Mouse (Mus musculus): ENCODE results near the gene Prr14. TPM values are rescaled to one million over a fixed set of nuclear protein-coding genes. Genes with fewer than 3 reads are reported as not detected.
"Not testable (repeated sequence)": the region's sequence is repeated elsewhere in the genome, so short reads cannot be mapped to it uniquely, and the experiment has no call there.

Prr14 gene
- polyA plus RNA-seq (2015; fragmentation: Nextera tagmentation; extraction: Ambion mirVana), result 37.1 and 40.4 TPM in 2 replicates

DNA sequence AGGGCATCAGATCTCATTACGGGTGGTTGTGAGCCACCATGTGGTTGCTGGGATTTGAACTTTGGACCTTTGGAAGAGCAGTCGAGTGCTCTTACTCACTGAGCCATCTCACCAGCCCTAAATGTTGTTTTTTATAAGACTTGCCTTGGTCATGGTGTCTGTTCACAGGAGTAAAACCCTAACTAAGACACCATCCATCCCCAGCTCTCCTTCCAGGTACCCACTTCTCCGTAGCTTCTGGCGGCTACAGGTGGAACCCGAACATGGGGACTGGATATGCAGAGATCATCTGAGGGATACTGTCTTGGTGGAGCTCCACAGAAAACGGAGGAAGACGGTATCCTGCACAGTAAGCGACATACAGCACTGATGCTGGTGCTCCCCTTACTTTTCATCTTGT is at the start of gene Prr14:
Gene Prr14 (plus strand): TSS at position 301 of the 400 bp plus-strand sequence.
- H3K36me3 ChIP-seq, result peaks cover 50% of the 10 kb centered on the region
- H3K9me3 ChIP-seq; H3K4me3 ChIP-seq; H3K4me2 ChIP-seq; H3K4me1 ChIP-seq; H3K9ac ChIP-seq; H3K27ac ChIP-seq; H3K27me3 ChIP-seq; ATAC-seq (ENCODE audit: borderline replicate concordance, extremely low read depth, low FRiP score, low TSS enrichment): not testable (repeated sequence)
- 94% methylated on average over 8 of the region's 8 CpGs for WGBS

DNA sequence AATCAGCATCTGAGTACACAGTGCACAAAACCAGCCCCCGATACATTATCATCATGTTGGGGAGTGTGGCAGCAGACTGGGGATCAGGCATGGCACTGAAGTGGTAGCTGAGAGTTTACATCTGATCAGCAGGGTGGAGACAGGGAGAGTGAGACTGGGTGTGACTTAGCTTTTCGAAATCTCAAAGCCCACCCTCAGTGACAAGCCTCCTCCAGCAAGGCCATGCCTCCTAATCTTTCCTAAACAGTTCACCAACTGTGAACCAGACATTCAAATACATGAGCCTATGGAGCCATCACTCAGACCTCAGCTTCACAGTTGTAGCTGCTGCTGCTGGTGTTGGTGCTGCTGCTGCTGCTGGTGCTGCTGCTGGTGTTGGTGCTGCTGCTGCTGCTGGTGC is 48.0 kb upstream of the Prr14 start:
- ATAC-seq (ENCODE audit: borderline replicate concordance, extremely low read depth, low FRiP score, low TSS enrichment), result no peak
- no peaks in the 10 kb centered on the region for H3K9me3 ChIP-seq
- 58% methylated on average over 2 of the region's 2 CpGs for WGBS
- no peak overlapping the region for H3K4me2 ChIP-seq
- H3K4me3 ChIP-seq, result no peak overlapping the region
- no peaks in the 10 kb centered on the region for H3K36me3 ChIP-seq
- H3K27ac ChIP-seq, result no peak overlapping the region
- no peaks in the 10 kb centered on the region; the same call in 1 of the 2 replicates for H3K4me1 ChIP-seq
- H3K9ac ChIP-seq, result no peak overlapping the region
- no peaks in the 10 kb centered on the region for H3K27me3 ChIP-seq

- Histone ChIP-seq H3K27ac (peak within 1 kb of the TSS; percentile 56; the same call in 1 of the 2 replicates), H3K4me2 (peak within 1 kb of the TSS; percentile 92), H3K4me3 (peak within 1 kb of the TSS; percentile 82), H3K27me3 (peaks cover 5% of the 10 kb centered on the region; the same call in 1 of the 2 replicates), H3K9ac (peak within 1 kb of the TSS; percentile 85), H3K4me1 (peaks cover 12% of the 10 kb centered on the region), H3K36me3 (peaks cover 9% of the 10 kb centered on the region; the same call in 1 of the 2 replicates), H3K9me3 (no peaks in the 10 kb centered on the region)
- ATAC-seq (ENCODE audit: borderline replicate concordance, extremely low read depth, low FRiP score, low TSS enrichment), result peak; percentile 95
- WGBS, result under 1% methylated on average over 48 of the region's 48 CpGs
Measured at GRCm38 (mm10) chr7:127421388-127422191, 37.8 kb upstream of the Prr14 start, which contains the start of gene Zfp688. Gene Zfp688, minus strand, starts transcription at chr7:127422068.

DNA sequence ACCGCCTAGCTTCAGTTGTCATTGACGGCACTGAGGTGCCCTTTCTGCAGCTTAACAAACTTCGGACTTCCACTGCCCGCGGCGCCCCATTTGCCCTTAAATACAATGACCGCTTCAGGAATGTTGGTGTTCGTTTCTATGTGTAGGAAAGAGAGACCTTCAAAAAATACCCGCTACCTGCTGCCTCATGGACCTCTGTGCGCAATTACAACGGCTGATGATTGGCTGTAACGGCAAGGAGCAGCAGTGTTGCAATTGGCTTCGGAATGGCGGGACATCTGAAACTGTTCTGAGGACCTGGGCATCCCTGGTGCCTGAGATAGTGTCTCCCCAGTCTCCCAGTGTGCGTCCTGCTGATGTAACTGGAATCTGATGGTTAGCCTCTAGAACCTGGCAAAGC is 37.2 kb upstream of the Prr14 start:
- Histone ChIP-seq H3K4me1 (peaks cover 12% of the 10 kb centered on the region), H3K4me2 (peak overlapping the region; percentile 92), H3K27me3 (peaks cover 5% of the 10 kb centered on the region; the same call in 1 of the 2 replicates), H3K27ac (no peak overlapping the region), H3K9ac (peak overlapping the region; percentile 85), H3K9me3 (no peaks in the 10 kb centered on the region), H3K36me3 (peaks cover 9% of the 10 kb centered on the region; the same call in 1 of the 2 replicates), H3K4me3 (peak overlapping the region; percentile 82)
- 0% methylated on average over 15 of the region's 15 CpGs for WGBS
- ATAC-seq (ENCODE audit: borderline replicate concordance, extremely low read depth, low FRiP score, low TSS enrichment), result no peak

DNA sequence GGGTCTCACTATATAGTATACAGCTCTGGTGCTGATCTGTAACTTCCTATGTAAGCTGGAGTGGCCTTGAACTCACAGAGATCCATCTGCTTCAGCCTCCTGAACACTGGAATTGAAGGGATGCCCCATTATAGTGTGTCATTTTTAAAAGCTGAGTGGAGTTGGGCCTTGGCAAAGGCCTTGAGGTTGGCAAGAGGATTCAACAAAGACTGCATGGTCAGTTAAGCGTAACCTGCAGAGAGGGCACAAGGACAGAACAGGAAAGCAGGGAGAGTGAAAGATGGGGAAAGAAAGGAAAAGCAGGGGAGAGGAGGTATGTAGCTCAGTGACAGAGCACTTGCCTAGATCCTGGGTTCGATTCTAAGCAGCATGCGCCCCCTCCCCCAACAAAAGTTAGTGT is 34.1 kb upstream of the Prr14 start:
- H3K27ac ChIP-seq, result no peak overlapping the region
- no peaks in the 10 kb centered on the region for H3K9me3 ChIP-seq
- no peak overlapping the region for H3K4me2 ChIP-seq
- H3K36me3 ChIP-seq, result no peaks in the 10 kb centered on the region
- peaks cover 5% of the 10 kb centered on the region; the same call in 1 of the 2 replicates for H3K27me3 ChIP-seq
- ATAC-seq (ENCODE audit: borderline replicate concordance, extremely low read depth, low FRiP score, low TSS enrichment), result no peak
- H3K9ac ChIP-seq, result no peak overlapping the region
- peaks cover 12% of the 10 kb centered on the region for H3K4me1 ChIP-seq
- no peak overlapping the region for H3K4me3 ChIP-seq
- WGBS, result 87% methylated on average over 3 of the region's 3 CpGs

DNA sequence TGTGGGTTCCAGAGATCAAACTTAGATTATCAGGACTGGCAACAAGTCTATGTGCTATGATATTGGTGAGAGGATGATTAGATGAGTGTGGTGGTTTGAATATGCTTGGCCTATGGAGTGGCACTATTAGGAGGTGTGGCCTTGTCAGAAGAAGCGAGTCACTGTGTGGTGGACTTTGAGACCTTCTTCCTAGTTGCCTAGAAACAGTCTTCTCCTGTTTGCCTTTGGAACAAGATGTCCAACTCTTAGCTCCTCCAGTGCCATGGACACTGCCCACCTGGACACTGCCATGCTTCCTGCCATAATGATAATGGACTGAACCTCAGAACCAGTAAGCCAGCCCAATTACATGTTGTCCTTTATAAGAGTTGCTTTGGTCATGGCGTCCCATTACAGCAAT is 33.5 kb upstream of the Prr14 start:
- no peaks in the 10 kb centered on the region for H3K36me3 ChIP-seq
- no peak for ATAC-seq (ENCODE audit: borderline replicate concordance, extremely low read depth, low FRiP score, low TSS enrichment)
- no peak overlapping the region for H3K4me3 ChIP-seq
- H3K27ac ChIP-seq, result no peak overlapping the region
- H3K4me2 ChIP-seq, result no peak overlapping the region
- no peak overlapping the region for H3K9ac ChIP-seq
- 75% methylated on average over 2 of the region's 2 CpGs for WGBS
- H3K27me3 ChIP-seq, result peaks cover 5% of the 10 kb centered on the region; the same call in 1 of the 2 replicates
- H3K9me3 ChIP-seq, result no peaks in the 10 kb centered on the region
- peaks cover 11% of the 10 kb centered on the region for H3K4me1 ChIP-seq

GRCm38 (mm10) chr7:127426354-127426753 is 33.1 kb upstream of the Prr14 start:
- Histone ChIP-seq H3K9me3 (no peaks in the 10 kb centered on the region), H3K4me1 (peaks cover 7% of the 10 kb centered on the region), H3K4me3 (no peak overlapping the region), H3K36me3 (no peaks in the 10 kb centered on the region), H3K27ac (no peak overlapping the region), H3K27me3 (peaks cover 5% of the 10 kb centered on the region; the same call in 1 of the 2 replicates), H3K9ac (no peak overlapping the region), H3K4me2 (no peak overlapping the region)
- no peak for ATAC-seq (ENCODE audit: borderline replicate concordance, extremely low read depth, low FRiP score, low TSS enrichment)
- 45% methylated on average over 3 of the region's 3 CpGs for WGBS

- 86% methylated on average over 4 of the region's 4 CpGs for WGBS
- Histone ChIP-seq H3K4me1 (no peaks in the 10 kb centered on the region), H3K4me3 (no peak overlapping the region), H3K27ac (no peak overlapping the region), H3K9me3 (no peaks in the 10 kb centered on the region), H3K9ac (no peak overlapping the region), H3K27me3 (no peaks in the 10 kb centered on the region), H3K36me3 (no peaks in the 10 kb centered on the region), H3K4me2 (no peak overlapping the region)
- ATAC-seq (ENCODE audit: borderline replicate concordance, extremely low read depth, low FRiP score, low TSS enrichment), result no peak
Measured at GRCm38 (mm10) chr7:127435206-127435605, 24.2 kb upstream of the Prr14 start.

DNA sequence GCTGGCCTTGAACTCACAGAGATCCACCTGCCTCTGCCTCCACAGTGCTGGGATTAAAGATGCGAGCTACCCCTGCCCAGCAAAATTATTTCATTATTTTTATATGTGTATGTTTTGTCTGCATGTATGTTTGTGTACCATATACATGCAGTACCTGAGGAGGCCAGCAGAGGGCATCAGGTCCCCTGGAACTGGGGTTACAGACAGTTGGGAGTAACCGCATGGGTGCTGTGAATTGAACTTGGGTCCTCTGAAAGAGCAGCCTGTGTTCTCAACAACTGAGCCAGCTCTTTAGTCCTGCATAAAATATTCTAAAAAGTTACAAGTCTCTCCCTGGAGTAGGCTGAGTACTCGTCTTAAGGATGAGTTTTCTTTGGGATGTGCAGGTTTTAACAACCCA is 21.7 kb upstream of the Prr14 start:
- 90% methylated on average over 3 of the region's 3 CpGs for WGBS
- Histone ChIP-seq H3K36me3 (peaks cover 7% of the 10 kb centered on the region; the same call in 1 of the 2 replicates), H3K4me1 (no peaks in the 10 kb centered on the region), H3K27ac (no peak overlapping the region), H3K9me3 (no peaks in the 10 kb centered on the region), H3K9ac (no peak overlapping the region), H3K4me2 (no peak overlapping the region), H3K27me3 (no peaks in the 10 kb centered on the region), H3K4me3 (no peak overlapping the region)
- no peak for ATAC-seq (ENCODE audit: borderline replicate concordance, extremely low read depth, low FRiP score, low TSS enrichment)

DNA sequence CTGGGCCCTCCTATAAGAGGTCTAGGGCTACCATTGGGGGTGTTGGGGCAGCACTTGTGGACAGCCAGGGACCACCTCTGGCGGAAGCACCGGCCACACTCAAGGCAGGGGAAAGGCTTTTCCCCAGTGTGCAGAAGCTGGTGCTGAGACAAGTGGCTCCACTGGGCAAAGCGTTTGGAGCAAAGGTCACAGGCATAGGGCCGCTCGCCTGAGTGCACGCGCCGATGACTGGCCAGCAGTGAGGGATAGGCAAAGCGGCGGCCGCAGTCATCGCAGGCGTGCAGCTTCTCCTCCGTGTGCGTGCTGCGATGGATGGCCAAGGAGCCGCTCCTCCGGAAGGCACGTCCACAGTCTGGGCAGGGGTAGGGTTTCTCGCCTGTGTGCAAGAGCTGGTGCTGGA is 15.4 kb upstream of the Prr14 start:
- Histone ChIP-seq H3K4me2 (no peak overlapping the region), H3K36me3 (peaks cover 42% of the 10 kb centered on the region), H3K9me3 (no peaks in the 10 kb centered on the region), H3K4me3 (no peak overlapping the region), H3K4me1 (peaks cover 8% of the 10 kb centered on the region), H3K9ac (no peak overlapping the region), H3K27me3 (no peaks in the 10 kb centered on the region), H3K27ac (no peak overlapping the region)
- no peak for ATAC-seq (ENCODE audit: borderline replicate concordance, extremely low read depth, low FRiP score, low TSS enrichment)
- 87% methylated on average over 20 of the region's 20 CpGs for WGBS

GRCm38 (mm10) chr7:127448521-127449300 is 10.7 kb upstream of the Prr14 start, which contains the start of gene Zfp689:
Gene Zfp689, minus strand, starts transcription at chr7:127449158.
- Histone ChIP-seq H3K27me3 (no peaks in the 10 kb centered on the region), H3K4me3 (peak within 1 kb of the TSS; percentile 82), H3K4me1 (peaks cover 32% of the 10 kb centered on the region), H3K4me2 (peak within 1 kb of the TSS; percentile 78), H3K9me3 (no peaks in the 10 kb centered on the region), H3K27ac (peak within 1 kb of the TSS; percentile 91), H3K9ac (peak within 1 kb of the TSS; percentile 92), H3K36me3 (peaks cover 36% of the 10 kb centered on the region)
- under 1% methylated on average over 54 of the region's 54 CpGs for WGBS
- ATAC-seq (ENCODE audit: borderline replicate concordance, extremely low read depth, low FRiP score, low TSS enrichment), result peak; percentile 93

All from lung, embryonic 15.5 days (tissue).